Mouse (Mus musculus) regulatory T cell (primary cell): ENCODE measurements around the gene Plppr3.

Experiments
- in situ Hi-C: fragments of 300-600 bp; cut with MboI, MseI; formaldehyde crosslinking; loops from one replicate; pipeline ENCODE4 v1.15.1; 2025; ENCODE audit warnings: high pct_unique_total_duplicates

The Plppr3 gene

GRCm38 (mm10) chr10:79874290-79874862 lies at the start of gene Plppr3, which contains the start of gene Prtn3:
TSS of gene Plppr3 (minus strand) at chr10:79874634.
TSS of gene Prtn3 (plus strand) at chr10:79874476.
- in situ Hi-C loops: no loop called here

- in situ Hi-C loops: loop anchor here (5.0 kb wide), 1 partner anchor 89 kb away; no protein-coding TSS in a partner anchor
Measured at GRCm38 (mm10) chr10:79921572-79921971, 47.1 kb upstream of the Plppr3 start.

- in situ Hi-C loops: loop anchor here (5.0 kb wide), 1 partner anchor 89 kb away; no protein-coding TSS in a partner anchor
Measured at GRCm38 (mm10) chr10:79920958-79921535, 46.6 kb upstream of the Plppr3 start, which contains the start of gene R3hdm4. TSS of gene R3hdm4 (minus strand) at chr10:79921208.

DNA sequence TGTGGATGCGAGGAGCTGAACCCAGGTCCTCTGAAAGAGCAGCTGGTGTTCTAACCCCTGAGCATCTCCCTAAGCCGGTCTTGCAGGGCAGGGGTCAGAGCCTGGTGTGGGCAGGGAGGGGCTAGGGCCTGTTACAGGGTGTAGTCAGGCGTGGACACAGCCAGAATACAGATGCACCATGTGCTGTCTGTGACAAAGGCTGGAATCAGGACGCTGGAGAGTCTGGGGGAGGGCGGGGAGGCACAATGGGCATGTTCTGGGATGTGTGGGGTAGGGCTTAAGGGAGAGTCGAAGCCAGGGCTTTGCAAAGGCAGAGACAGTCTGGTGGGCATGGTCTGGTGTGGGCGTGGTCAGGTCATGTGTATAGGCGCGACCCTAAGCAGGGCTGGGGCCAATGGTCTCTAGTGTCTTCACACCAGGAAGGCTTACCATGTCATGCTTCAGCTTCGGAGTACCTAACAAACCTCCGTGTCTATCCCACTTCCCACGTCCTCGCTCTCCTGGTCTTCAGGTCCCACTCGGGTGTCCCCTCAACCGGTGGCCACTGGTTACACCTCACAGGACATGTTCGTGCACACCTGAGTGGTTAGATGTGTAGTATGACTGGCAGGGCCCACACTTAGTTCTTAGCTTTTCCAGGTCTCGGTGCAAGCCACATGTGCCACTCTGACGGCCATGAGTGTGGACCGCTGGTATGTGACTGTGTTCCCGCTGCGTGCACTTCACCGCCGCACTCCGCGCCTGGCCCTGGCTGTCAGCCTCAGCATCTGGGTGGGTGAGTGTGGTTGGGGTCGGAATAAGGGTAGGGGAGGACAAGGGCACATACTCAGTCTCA lies 45.8 kb upstream of the Plppr3 start:
- in situ Hi-C loops: loop anchor here (5.0 kb wide), 1 partner anchor 88 kb away; no protein-coding TSS in a partner anchor

DNA sequence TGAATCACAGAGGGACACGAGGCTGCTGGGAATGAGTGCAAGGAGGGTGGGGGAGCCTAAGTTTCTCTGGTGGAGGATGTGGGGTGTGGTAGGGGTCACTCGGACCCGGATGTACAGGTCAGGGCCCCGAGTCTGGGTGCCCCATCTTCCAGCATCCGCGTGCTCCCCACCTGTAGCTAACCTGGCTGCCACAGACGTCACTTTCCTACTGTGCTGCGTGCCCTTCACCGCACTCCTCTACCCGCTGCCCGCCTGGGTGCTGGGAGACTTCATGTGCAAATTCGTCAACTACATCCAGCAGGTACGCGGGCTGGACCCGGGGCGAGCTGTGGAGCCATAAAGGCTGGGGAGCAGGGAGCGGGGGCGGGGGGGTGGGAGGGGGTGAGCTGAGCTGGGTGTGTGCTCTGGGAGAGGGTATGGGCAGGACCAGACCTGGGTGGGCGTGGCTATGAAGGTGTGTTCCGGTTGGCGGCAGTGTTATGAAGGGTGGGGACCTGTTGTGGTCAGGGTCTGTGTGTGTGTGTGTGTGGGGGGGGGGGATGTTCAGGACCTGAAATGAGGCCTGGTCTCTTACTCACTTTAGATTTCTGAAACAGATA lies 44.9 kb upstream of the Plppr3 start:
- in situ Hi-C loops: no loop called here

GRCm38 (mm10) chr10:79918231-79919078 lies 44.0 kb upstream of the Plppr3 start:
- in situ Hi-C loops: no loop called here

- in situ Hi-C loops: no loop called here
Measured at GRCm38 (mm10) chr10:79917532-79918100, 43.2 kb upstream of the Plppr3 start.

- in situ Hi-C loops: no loop called here
Measured at GRCm38 (mm10) chr10:79916808-79917531, 42.5 kb upstream of the Plppr3 start, which contains the start of gene Kiss1r. TSS of gene Kiss1r (plus strand) at chr10:79916971.

DNA sequence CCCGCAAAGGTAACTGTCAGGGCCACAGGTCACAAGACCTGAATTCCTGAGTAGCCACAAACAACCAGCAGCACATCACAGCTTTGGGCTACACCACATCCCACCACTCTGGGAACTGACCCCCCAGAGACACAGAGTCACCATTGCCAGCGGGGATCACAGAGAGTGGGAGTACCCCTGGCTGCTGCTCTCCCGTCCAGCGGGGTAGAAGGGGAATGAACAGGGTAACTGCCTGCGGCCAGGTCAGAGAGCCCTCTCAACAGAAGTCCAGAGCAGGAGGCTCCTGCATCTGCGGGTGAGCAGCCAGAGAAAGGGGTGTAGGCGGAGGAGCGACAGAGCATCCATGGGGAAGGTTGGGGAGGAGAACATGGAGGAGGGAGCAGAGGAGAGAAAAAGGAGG lies 41.6 kb upstream of the Plppr3 start:
- in situ Hi-C loops: no loop called here

- in situ Hi-C loops: no loop called here
Measured at GRCm38 (mm10) chr10:79914948-79915596, 40.6 kb upstream of the Plppr3 start.

- in situ Hi-C loops: no loop called here
Measured at GRCm38 (mm10) chr10:79914131-79914947, 39.9 kb upstream of the Plppr3 start.

GRCm38 (mm10) chr10:79912412-79912811 lies 38.0 kb upstream of the Plppr3 start:
- in situ Hi-C loops: no loop called here

- in situ Hi-C loops: no loop called here
Measured at GRCm38 (mm10) chr10:79910556-79910955, 36.1 kb upstream of the Plppr3 start, which contains the start of gene Gm26602. TSS of gene Gm26602 (plus strand) at chr10:79910856.

- in situ Hi-C loops: no loop called here
Measured at GRCm38 (mm10) chr10:79909092-79909922, 34.9 kb upstream of the Plppr3 start.

DNA sequence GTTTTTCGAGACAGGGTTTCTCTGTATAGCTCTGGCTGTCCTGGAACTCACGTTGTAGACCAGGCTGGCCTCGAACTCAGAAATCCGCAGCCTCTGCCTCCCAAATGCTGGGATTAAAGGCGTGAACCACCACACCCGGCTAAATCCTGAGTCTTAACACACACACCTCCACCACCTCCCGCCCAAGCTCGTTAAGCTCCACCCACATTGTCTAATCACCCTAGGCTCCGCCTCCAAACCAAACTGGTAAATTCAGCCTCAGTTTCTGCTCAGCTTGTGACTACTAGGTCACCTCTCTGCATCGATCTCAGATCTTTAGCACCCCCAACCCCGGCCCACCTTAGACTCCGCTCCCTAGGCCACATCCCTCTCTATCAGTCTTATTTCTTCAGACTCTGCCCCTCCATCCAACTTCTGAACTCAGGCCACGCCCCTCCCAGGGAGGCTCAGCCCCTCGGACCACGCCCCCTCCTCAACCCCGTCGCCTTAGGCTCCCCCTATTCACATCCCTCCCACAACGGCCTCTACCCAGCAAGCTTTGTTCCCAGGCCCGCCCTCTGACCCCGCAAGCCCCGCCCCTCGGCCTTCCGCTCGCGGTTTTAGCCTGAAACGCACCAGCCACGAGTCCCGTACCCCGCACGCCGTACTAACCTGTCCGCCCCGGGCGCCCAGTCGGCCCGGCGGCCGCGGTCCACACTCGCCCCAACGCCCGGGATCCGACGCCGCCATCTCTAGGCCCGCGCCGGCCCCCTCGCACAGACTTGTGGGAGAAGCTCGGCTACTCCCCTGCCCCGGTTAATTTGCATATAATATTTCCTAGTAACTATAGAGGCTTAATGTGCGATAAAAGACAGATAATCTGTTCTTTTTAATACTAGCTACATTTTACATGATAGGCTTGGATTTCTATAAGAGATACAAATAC lies 34.0 kb upstream of the Plppr3 start, which contains the start of gene Med16:
Gene Med16, minus strand, starts transcription at position 757 of the 925 bp plus-strand sequence.
- in situ Hi-C loops: no loop called here

DNA sequence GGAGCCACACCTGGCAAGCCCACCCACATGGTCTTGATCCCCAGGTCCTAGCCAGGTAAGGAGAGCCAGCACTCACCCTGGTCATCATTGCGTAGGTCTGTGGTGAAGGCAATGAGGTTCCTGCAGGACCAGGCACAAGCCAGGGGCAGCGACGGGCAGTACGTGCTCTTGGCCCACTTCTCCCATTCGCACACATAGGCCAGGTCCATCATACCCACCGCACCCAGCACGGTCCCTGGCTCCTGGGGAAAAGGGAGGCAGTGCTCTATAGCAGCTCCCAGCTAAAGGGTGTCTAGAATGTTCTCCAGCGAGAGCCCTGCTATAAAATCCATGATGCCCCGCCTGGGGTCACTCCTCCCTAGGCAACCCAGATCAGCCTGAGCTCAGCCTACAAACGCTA lies 33.0 kb upstream of the Plppr3 start:
- in situ Hi-C loops: no loop called here
